Mouse (Mus musculus): ENCODE data around the gene Tbc1d4. TPM values are rescaled to one million over a fixed set of nuclear protein-coding genes. Genes with fewer than 3 reads are reported as not detected.

The Tbc1d4 gene
- polyA plus RNA-seq, 1 experiment from 2014 or later: 18.5 TPM

DNA sequence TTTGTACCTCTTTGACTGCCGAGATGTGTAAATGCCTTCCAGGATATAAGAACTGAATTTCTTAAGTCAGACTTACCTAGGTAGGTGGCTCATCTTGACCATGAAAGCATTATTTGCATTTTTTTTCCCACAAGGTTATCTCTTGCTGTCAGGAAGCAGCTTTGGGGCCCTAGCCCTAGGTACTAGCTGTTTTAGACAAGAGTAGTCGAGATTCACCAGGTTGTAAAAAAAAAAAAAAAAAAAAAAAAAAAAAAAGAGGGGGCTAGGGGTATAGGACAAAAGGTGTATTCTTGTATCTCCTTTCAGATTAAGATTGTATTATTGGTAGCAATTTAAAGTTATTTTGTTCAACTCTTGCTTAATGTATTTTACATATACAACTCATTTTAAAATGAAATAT lies 21.6 kb upstream of the Tbc1d4 start:
- WGBS: 68% methylated on average over 2 of the region's 2 CpGs
- Histone ChIP-seq H3K4me1 (no peaks in the 10 kb centered on the region), H3K4me2 (no peak overlapping the region), H3K36me3 (peaks cover 34% of the 10 kb centered on the region), H3K9me3 (no peaks in the 10 kb centered on the region), H3K27me3 (replicated peaks) (no peaks in the 10 kb centered on the region), H3K9ac (no peak overlapping the region), H3K4me3 (no peak overlapping the region), H3K27ac (replicated peaks) (no peak overlapping the region)
- ATAC-seq (ENCODE audit: extremely low read depth, insufficient number of reproducible peaks, low FRiP score, low TSS enrichment): no peak

DNA sequence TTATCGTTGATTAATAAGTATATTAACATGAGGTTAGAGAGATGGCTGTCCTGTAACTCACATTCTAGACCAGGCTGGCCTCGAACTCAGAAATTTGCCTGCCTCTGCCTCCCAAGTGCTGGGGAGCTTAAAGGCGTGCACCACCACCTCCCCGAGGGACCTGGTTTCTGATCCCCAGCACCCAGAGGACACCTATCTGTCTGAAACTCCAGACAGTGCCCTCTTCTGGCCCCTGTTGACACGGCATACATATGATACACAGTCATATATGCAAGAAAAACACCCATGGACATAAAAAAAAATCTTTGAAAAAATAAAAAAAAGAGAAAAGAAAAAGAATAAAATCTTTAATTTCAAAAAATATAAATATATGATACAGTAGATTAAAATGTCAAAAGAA lies 8.7 kb upstream of the Tbc1d4 start:
- H3K9me3 ChIP-seq: no peaks in the 10 kb centered on the region
- H3K36me3 ChIP-seq: no peaks in the 10 kb centered on the region
- H3K9ac ChIP-seq: no peak overlapping the region
- H3K4me1 ChIP-seq: peaks cover 14% of the 10 kb centered on the region
- H3K4me2 ChIP-seq: no peak overlapping the region
- WGBS: 75% methylated on average over 5 of the region's 5 CpGs
- no peaks in the 10 kb centered on the region for H3K27me3 ChIP-seq (replicated peaks)
- H3K4me3 ChIP-seq: no peak overlapping the region
- H3K27ac ChIP-seq (replicated peaks): no peak overlapping the region
- ATAC-seq (ENCODE audit: extremely low read depth, insufficient number of reproducible peaks, low FRiP score, low TSS enrichment): no peak

GRCm38 (mm10) chr14:101616178-101616577 lies 7.2 kb upstream of the Tbc1d4 start:
- Histone ChIP-seq H3K4me2 (no peak overlapping the region), H3K9ac (no peak overlapping the region), H3K9me3 (no peaks in the 10 kb centered on the region), H3K27ac (replicated peaks) (no peak overlapping the region), H3K36me3 (no peaks in the 10 kb centered on the region), H3K4me1 (peaks cover 14% of the 10 kb centered on the region), H3K4me3 (no peak overlapping the region), H3K27me3 (replicated peaks) (no peaks in the 10 kb centered on the region)
- WGBS: 65% methylated on average over 9 of the region's 9 CpGs
- no peak for ATAC-seq (ENCODE audit: extremely low read depth, insufficient number of reproducible peaks, low FRiP score, low TSS enrichment)

GRCm38 (mm10) chr14:101613206-101613605 lies 4.2 kb upstream of the Tbc1d4 start:
- WGBS: 50% methylated on average over 1 of the region's 1 CpGs
- no peaks in the 10 kb centered on the region for H3K36me3 ChIP-seq
- no peak overlapping the region for H3K4me3 ChIP-seq
- H3K9me3 ChIP-seq: no peaks in the 10 kb centered on the region
- no peak for ATAC-seq (ENCODE audit: extremely low read depth, insufficient number of reproducible peaks, low FRiP score, low TSS enrichment)
- no peak overlapping the region for H3K4me2 ChIP-seq
- no peak overlapping the region for H3K9ac ChIP-seq
- H3K27ac ChIP-seq (replicated peaks): no peak overlapping the region
- no peaks in the 10 kb centered on the region for H3K27me3 ChIP-seq (replicated peaks)
- peaks cover 14% of the 10 kb centered on the region for H3K4me1 ChIP-seq

- 47% methylated on average over 10 of the region's 10 CpGs for WGBS
- no peak overlapping the region for H3K9ac ChIP-seq
- no peak overlapping the region for H3K4me2 ChIP-seq
- H3K4me1 ChIP-seq: peaks cover 23% of the 10 kb centered on the region
- no peak overlapping the region for H3K4me3 ChIP-seq
- no peaks in the 10 kb centered on the region for H3K36me3 ChIP-seq
- no peaks in the 10 kb centered on the region for H3K9me3 ChIP-seq
- ATAC-seq (ENCODE audit: extremely low read depth, insufficient number of reproducible peaks, low FRiP score, low TSS enrichment): no peak
- H3K27me3 ChIP-seq (replicated peaks): no peaks in the 10 kb centered on the region
- H3K27ac ChIP-seq (replicated peaks): no peak overlapping the region
These were observed 1.7 kb upstream of the Tbc1d4 start for GRCm38 (mm10) chr14:101610701-101611100.

DNA sequence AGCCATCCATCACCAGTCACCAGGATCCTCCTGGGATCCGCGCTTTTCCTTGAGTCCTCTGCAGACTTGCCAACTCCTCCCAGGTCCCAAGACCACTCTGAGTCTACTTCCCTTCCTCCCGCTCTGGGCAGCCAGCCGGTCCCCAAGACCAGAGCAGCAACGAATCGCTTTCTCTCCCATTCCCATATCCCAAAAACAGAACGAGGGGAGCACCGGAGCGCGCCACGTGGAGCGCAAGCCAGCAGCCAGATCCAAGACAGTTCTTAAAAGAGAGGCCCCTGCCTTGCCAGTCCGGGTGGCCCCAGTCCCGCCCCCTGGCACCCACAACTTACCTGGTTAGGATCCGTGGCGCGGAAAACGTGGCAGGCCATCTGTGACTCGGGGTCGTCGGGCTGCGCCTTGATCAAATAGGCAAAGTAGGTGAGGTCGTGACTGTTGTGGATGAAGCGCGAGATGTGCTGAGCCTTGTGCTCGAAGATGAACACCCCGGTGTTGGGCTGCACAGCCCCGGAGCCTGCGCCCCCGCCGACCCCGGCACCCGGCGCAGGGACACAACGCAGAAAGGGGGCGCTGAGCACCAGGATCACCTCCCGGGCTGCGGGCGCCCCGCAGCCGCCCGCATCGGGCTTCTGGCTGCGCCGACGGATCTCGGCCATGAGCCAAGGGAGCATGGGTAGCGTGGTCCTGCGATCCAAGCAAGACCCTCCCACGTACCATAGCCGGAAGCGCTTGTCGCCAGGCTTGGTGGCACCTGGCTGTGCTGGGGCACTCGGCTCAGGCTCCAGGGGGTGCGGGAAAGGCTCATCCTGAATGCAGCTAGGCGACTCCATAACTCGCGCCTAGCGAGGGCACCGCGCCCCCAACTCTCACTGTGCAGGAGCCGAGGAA lies 1.1 kb downstream of the Tbc1d4 start:
- Histone ChIP-seq H3K27ac (replicated peaks) (peak overlapping the region; percentile 94), H3K4me3 (peak overlapping the region; percentile 91), H3K4me1 (peaks cover 22% of the 10 kb centered on the region), H3K4me2 (peak overlapping the region; percentile 96), H3K36me3 (no peaks in the 10 kb centered on the region), H3K27me3 (replicated peaks) (no peaks in the 10 kb centered on the region), H3K9ac (peak overlapping the region; percentile 95), H3K9me3 (no peaks in the 10 kb centered on the region)
- WGBS: under 1% methylated on average over 62 of the region's 62 CpGs
- peak; percentile 28; the same call in 1 of the 2 replicates for ATAC-seq (ENCODE audit: extremely low read depth, insufficient number of reproducible peaks, low FRiP score, low TSS enrichment)

GRCm38 (mm10) chr14:101605843-101606242 lies 3.1 kb downstream of the Tbc1d4 start:
- no peaks in the 10 kb centered on the region for H3K27me3 ChIP-seq (replicated peaks)
- no peak overlapping the region for H3K9ac ChIP-seq
- H3K27ac ChIP-seq (replicated peaks): no peak overlapping the region
- peak overlapping the region; percentile 11; the same call in 1 of the 2 replicates for H3K4me3 ChIP-seq
- no peaks in the 10 kb centered on the region for H3K36me3 ChIP-seq
- WGBS: 52% methylated on average over 2 of the region's 2 CpGs
- H3K9me3 ChIP-seq: no peaks in the 10 kb centered on the region
- ATAC-seq (ENCODE audit: extremely low read depth, insufficient number of reproducible peaks, low FRiP score, low TSS enrichment): no peak
- peaks cover 28% of the 10 kb centered on the region for H3K4me1 ChIP-seq
- H3K4me2 ChIP-seq: peak overlapping the region; percentile 34; the same call in 1 of the 2 replicates

- Histone ChIP-seq H3K4me3 (no peak overlapping the region), H3K4me1 (peaks cover 35% of the 10 kb centered on the region), H3K9ac (no peak overlapping the region), H3K9me3 (no peaks in the 10 kb centered on the region), H3K4me2 (no peak overlapping the region), H3K27ac (replicated peaks) (no peak overlapping the region), H3K36me3 (peaks cover 6% of the 10 kb centered on the region), H3K27me3 (replicated peaks) (no peaks in the 10 kb centered on the region)
- WGBS: 36% methylated on average over 3 of the region's 3 CpGs
- no peak for ATAC-seq (ENCODE audit: extremely low read depth, insufficient number of reproducible peaks, low FRiP score, low TSS enrichment)
These were observed 6.1 kb downstream of the Tbc1d4 start for GRCm38 (mm10) chr14:101602851-101603250.

GRCm38 (mm10) chr14:101597096-101597715 lies 11.8 kb downstream of the Tbc1d4 start:
- ATAC-seq (ENCODE audit: extremely low read depth, insufficient number of reproducible peaks, low FRiP score, low TSS enrichment): no peak
- Histone ChIP-seq H3K36me3 (peaks cover 14% of the 10 kb centered on the region), H3K9me3 (no peaks in the 10 kb centered on the region), H3K27me3 (replicated peaks) (no peaks in the 10 kb centered on the region), H3K4me1 (peaks cover 31% of the 10 kb centered on the region), H3K27ac (replicated peaks) (no peak overlapping the region), H3K4me2 (no peak overlapping the region), H3K9ac (no peak overlapping the region), H3K4me3 (no peak overlapping the region)
- 86% methylated on average over 11 of the region's 14 CpGs for WGBS

DNA sequence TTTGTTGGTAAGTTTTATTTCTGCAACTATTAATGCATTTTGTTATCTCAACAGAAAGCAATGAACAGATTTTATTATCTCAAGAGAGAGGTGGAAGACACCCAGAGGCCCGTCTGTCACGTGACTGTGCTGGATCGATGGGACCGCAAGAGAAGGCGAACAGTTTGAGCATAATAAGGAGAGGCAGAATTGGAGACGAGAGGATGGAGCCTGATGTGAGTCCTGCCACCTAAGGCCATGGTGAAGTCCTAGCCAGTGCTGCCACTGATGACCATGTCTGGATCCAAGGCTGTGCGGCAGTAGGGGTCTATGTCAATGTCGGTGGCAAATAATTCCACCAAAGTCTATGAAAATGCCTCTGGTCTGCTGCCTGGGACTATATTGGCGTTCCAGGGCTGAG lies 12.3 kb downstream of the Tbc1d4 start:
- no peak for ATAC-seq (ENCODE audit: extremely low read depth, insufficient number of reproducible peaks, low FRiP score, low TSS enrichment)
- Histone ChIP-seq H3K27ac (replicated peaks) (no peak overlapping the region), H3K4me2 (no peak overlapping the region), H3K4me3 (no peak overlapping the region), H3K36me3 (peaks cover 14% of the 10 kb centered on the region), H3K27me3 (replicated peaks) (no peaks in the 10 kb centered on the region), H3K9me3 (no peaks in the 10 kb centered on the region), H3K9ac (no peak overlapping the region), H3K4me1 (peaks cover 31% of the 10 kb centered on the region)
- WGBS: 93% methylated on average over 9 of the region's 9 CpGs

- no peak overlapping the region for H3K9ac ChIP-seq
- no peak for ATAC-seq (ENCODE audit: extremely low read depth, insufficient number of reproducible peaks, low FRiP score, low TSS enrichment)
- peaks cover 14% of the 10 kb centered on the region for H3K36me3 ChIP-seq
- no peaks in the 10 kb centered on the region for H3K27me3 ChIP-seq (replicated peaks)
- H3K9me3 ChIP-seq: no peaks in the 10 kb centered on the region
- H3K4me1 ChIP-seq: peaks cover 31% of the 10 kb centered on the region
- H3K4me2 ChIP-seq: no peak overlapping the region
- 75% methylated on average over 13 of the region's 13 CpGs for WGBS
- H3K4me3 ChIP-seq: no peak overlapping the region
- peak overlapping the region; percentile 45 for H3K27ac ChIP-seq (replicated peaks)
These were observed 13.5 kb downstream of the Tbc1d4 start for GRCm38 (mm10) chr14:101595301-101596080.

Data from heart, embryonic 13.5 days (tissue).